Mouse (Mus musculus): ENCODE results near the gene Anapc15. TPM values are rescaled to one million over a fixed set of nuclear protein-coding genes. Genes with fewer than 3 reads are reported as not detected.
A peak's percentile ranks its signal among the peaks of the same experiment; 100 is the strongest.

Gene Anapc15
- total RNA-seq (2022), result 10 to 100 TPM; 29.6 to 34.8 (median 30.7) TPM

- no peak for DNase-seq
These were observed at the start of gene Anapc15 for GRCm38 (mm10) chr7:101863415-101863814. Gene Anapc15, plus strand, starts transcription at chr7:101863715.

GRCm38 (mm10) chr7:101817861-101818401, 45.6 kb upstream of the Anapc15 start, which contains the start of gene Phox2a:
Gene Phox2a, plus strand, starts transcription at chr7:101818313.
- no peak for DNase-seq

GRCm38 (mm10) chr7:101820295-101821030, 43.1 kb upstream of the Anapc15 start:
- no peak for DNase-seq

- DNase-seq, result peak; percentile 43
These were observed 41.7 kb upstream of the Anapc15 start for GRCm38 (mm10) chr7:101821571-101822501.

GRCm38 (mm10) chr7:101822836-101823757, 40.4 kb upstream of the Anapc15 start:
- DNase-seq, result peak; percentile 52

- no peak for DNase-seq
These were observed 39.5 kb upstream of the Anapc15 start for GRCm38 (mm10) chr7:101823758-101824630.

GRCm38 (mm10) chr7:101830373-101830772, 33.1 kb upstream of the Anapc15 start:
- no peak for DNase-seq

- DNase-seq, result no peak
These were observed 32.1 kb upstream of the Anapc15 start for GRCm38 (mm10) chr7:101831437-101831836.

- no peak for DNase-seq
These were observed 31.1 kb upstream of the Anapc15 start for GRCm38 (mm10) chr7:101832372-101832771.

GRCm38 (mm10) chr7:101833352-101833751, 30.2 kb upstream of the Anapc15 start:
- DNase-seq, result no peak

- no peak for DNase-seq
These were observed 29.5 kb upstream of the Anapc15 start for GRCm38 (mm10) chr7:101833916-101834584.

GRCm38 (mm10) chr7:101834903-101835302, 28.6 kb upstream of the Anapc15 start:
- DNase-seq, result no peak

- no peak for DNase-seq
These were observed 27.9 kb upstream of the Anapc15 start for GRCm38 (mm10) chr7:101835457-101836109.

- DNase-seq, result peak; percentile 41
These were observed 27.0 kb upstream of the Anapc15 start for GRCm38 (mm10) chr7:101836271-101837153.

GRCm38 (mm10) chr7:101837154-101837605, 26.3 kb upstream of the Anapc15 start:
- DNase-seq, result no peak

- peak; percentile 90 for DNase-seq
These were observed 25.7 kb upstream of the Anapc15 start, which contains the start of gene Inppl1 for GRCm38 (mm10) chr7:101837606-101838471. Gene Inppl1, minus strand, starts transcription at chr7:101838229.

- no peak for DNase-seq
These were observed 19.3 kb upstream of the Anapc15 start for GRCm38 (mm10) chr7:101844186-101844585.

All from adrenal gland, adult 8-10 months (tissue).